Mouse (Mus musculus): ENCODE data around the gene Tsc1. TPM values are rescaled to one million over a fixed set of nuclear protein-coding genes. Genes with fewer than 3 reads are reported as not detected.

Gene Tsc1
- polyA plus RNA-seq, 3 experiments from 2014 or later = 11.8 to 24.1 (median 20.5) TPM

GRCm38 (mm10) chr2:28650526-28650925 lies 9.5 kb downstream of the Tsc1 start:
- no peak for ATAC-seq

- ATAC-seq = no peak
These were observed 12.3 kb downstream of the Tsc1 start for GRCm38 (mm10) chr2:28653351-28653750.

GRCm38 (mm10) chr2:28654295-28654694 lies 13.3 kb downstream of the Tsc1 start:
- ATAC-seq = no peak

- ATAC-seq = no peak
These were observed 15.2 kb downstream of the Tsc1 start for GRCm38 (mm10) chr2:28656216-28656615.

- ATAC-seq = no peak
These were observed 21.9 kb downstream of the Tsc1 start for GRCm38 (mm10) chr2:28662891-28663290.

- no peak for ATAC-seq
These were observed 24.8 kb downstream of the Tsc1 start for GRCm38 (mm10) chr2:28665818-28666217.

- ATAC-seq = no peak
These were observed 30.4 kb downstream of the Tsc1 start for GRCm38 (mm10) chr2:28671438-28671837.

- ATAC-seq = no peak
These were observed 35.0 kb downstream of the Tsc1 start for GRCm38 (mm10) chr2:28676005-28676404.

GRCm38 (mm10) chr2:28680710-28681109 lies 39.7 kb downstream of the Tsc1 start:
- ATAC-seq = no peak

GRCm38 (mm10) chr2:28681718-28682117 lies 40.7 kb downstream of the Tsc1 start:
- no peak for ATAC-seq

GRCm38 (mm10) chr2:28685895-28686294 lies 44.9 kb downstream of the Tsc1 start:
- no peak for ATAC-seq

GRCm38 (mm10) chr2:28688431-28688830 lies 47.4 kb downstream of the Tsc1 start:
- ATAC-seq = no peak

- ATAC-seq = no peak
These were observed 51.7 kb downstream of the Tsc1 start for GRCm38 (mm10) chr2:28692692-28693091.

GRCm38 (mm10) chr2:28698566-28698965 lies 57.5 kb downstream of the Tsc1 start:
- no peak for ATAC-seq

GRCm38 (mm10) chr2:28699361-28700335 lies 58.6 kb downstream of the Tsc1 start, which contains the start of the genes Spaca9 and Ak8:
Gene Spaca9 (minus strand): TSS chr2:28699727.
Gene Ak8 (plus strand): TSS chr2:28700164.
- ATAC-seq = no peak

GRCm38 (mm10) chr2:28701646-28702262 lies 60.7 kb downstream of the Tsc1 start:
- no peak for ATAC-seq

GRCm38 (mm10) chr2:28706106-28706636 lies 65.1 kb downstream of the Tsc1 start:
- ATAC-seq = no peak

GRCm38 (mm10) chr2:28706787-28707186 lies 65.8 kb downstream of the Tsc1 start:
- ATAC-seq = no peak

GRCm38 (mm10) chr2:28713036-28713435 lies 72.0 kb downstream of the Tsc1 start:
- no peak for ATAC-seq

GRCm38 (mm10) chr2:28722419-28722818 lies 81.4 kb downstream of the Tsc1 start:
- no peak for ATAC-seq

- no peak for ATAC-seq
These were observed 82.9 kb downstream of the Tsc1 start for GRCm38 (mm10) chr2:28723912-28724311.

- ATAC-seq = no peak
These were observed 86.9 kb downstream of the Tsc1 start for GRCm38 (mm10) chr2:28727786-28728404.

- ATAC-seq = no peak
These were observed 89.6 kb downstream of the Tsc1 start for GRCm38 (mm10) chr2:28730676-28731075.
